Mouse (Mus musculus): ENCODE results near the gene Ccdc120.
"Not testable (repeated sequence)": the region's sequence is repeated elsewhere in the genome, so short reads cannot be mapped to it uniquely, and the experiment has no call there.

GRCm38 (mm10) chrX:7753627-7754026 is 2.9 kb upstream of the Ccdc120 start:
- not testable (repeated sequence) for TF ChIP-seq MAX (IDR thresholded peaks at IDR 0.05; ENCODE audit: low read depth); MYOD1 (IDR thresholded peaks at IDR 0.05; ENCODE audit: control insufficient read depth in 1 of 3, insufficient read length in 2 of 3, low read depth in 2 of 3); MYOG (IDR thresholded peaks at IDR 0.05; ENCODE audit: control insufficient read depth in 1 of 3, insufficient read depth in 1 of 3, insufficient read length in 2 of 3, low read depth in 2 of 3); POLR2A (IDR thresholded peaks at IDR 0.05; ENCODE audit: insufficient read length, low read depth); POLR2AphosphoS2 (IDR thresholded peaks at IDR 0.05; ENCODE audit: insufficient read length, low read depth)

Measured in myocyte (in vitro differentiated cells).